Mouse (Mus musculus): ENCODE data around the gene Ern1.

DNA sequence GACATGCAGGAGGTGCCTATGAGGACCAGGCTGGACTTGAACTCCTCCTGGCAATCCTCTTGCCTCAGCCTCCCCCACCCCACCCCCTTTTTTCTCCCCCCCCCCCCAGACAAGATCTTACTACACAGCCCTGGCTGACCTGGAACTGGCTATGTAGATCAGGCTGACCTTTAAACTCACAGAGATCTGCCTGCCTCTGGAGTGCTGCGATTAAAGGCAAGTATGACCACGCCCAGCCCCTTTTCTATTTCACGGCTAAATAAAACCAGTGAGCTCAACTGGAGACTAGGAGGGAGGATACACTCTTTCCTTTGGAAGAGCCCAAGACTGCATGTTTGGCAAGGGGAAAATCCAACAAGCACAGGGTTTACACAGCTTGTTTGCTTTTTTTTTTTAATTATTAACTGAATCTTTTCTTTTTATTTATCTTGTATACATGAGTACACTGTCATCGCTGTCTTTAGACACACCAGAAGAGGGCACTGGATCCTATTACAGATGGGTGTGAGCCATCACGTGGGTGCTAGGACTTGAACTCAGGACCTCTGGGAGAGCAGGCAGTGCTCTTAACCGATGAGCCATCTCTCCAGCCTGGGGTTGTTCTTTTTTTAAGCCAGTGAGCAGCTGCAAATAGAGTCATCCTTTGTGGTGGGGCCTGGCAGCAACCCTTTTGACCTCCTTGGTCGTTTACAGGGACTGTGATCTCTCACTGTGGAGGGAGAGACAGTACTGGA is 94.9 kb downstream of the Ern1 start:
- TF ChIP-seq CTCF (IDR thresholded peaks at IDR 0.05; ENCODE audit: borderline replicate concordance, control insufficient read depth, extremely low read depth, insufficient read depth, low read length, poor library complexity) (no peak), POLR2A (IDR thresholded peaks at IDR 0.05; ENCODE audit: control insufficient read depth, extremely low read depth, insufficient read depth, low read length, poor library complexity) (no peak)

Measured in thymus, adult 2 months (tissue).